Mouse (Mus musculus) lung, adult 2 months (tissue): ENCODE measurements around the gene Cyp4x1. TPM values are rescaled to one million over a fixed set of nuclear protein-coding genes. Genes with fewer than 3 reads are reported as not detected.

ENCODE experiments used
- DNase-seq: peaks from one replicate; pipeline ENCODE4 v3.0.0; 2022
- H3K4me1 ChIP-seq: fragments of 200-500 bp; 2 replicates; pipeline ENCODE4 v1.6.1; 2011; ENCODE audit warnings: low read length; ENCODE audit not compliant: control insufficient read depth, insufficient read depth
- H3K4me3 ChIP-seq: fragments of 200-500 bp; replicated peaks from 2 replicates; pipeline ENCODE3; 2011; ENCODE audit warnings: low read depth, mild to moderate bottlenecking, control low read depth, low read length; ENCODE audit errors: extremely low read depth
- CTCF ChIP-seq: fragments of 200-500 bp; IDR thresholded peaks from 2 replicates; pipeline ENCODE4 v1.5.1; 2011; ENCODE audit warnings: mild to moderate bottlenecking, low read length, control low read depth; ENCODE audit not compliant: insufficient read depth
- POLR2A ChIP-seq: fragments of 200-500 bp; IDR thresholded peaks from 2 replicates; pipeline ENCODE4 v1.6.1; 2011; ENCODE audit warnings: low read depth, mild to moderate bottlenecking, control low read depth, low read length, borderline replicate concordance; ENCODE audit errors: extremely low read depth
- WGBS: fragments of 180-500 bp; shearing (Covaris S2); methylation state at CpG from one replicate; pipeline ENCODE4 v1.1.7; 2018; 5-methylcytosine and 5-hydroxymethylcytosine counted together
- polyA plus RNA-seq: library from polyadenylated mRNA; depleted of rRNA; stranded (reverse); fragments of >200 nt; gene quantifications from 2 replicates; pipeline ENCODE4 v1.2.3, GENCODE M21; 2012; rRNA removed

The Cyp4x1 gene
- polyA plus RNA-seq, 1 experiment: not detected

DNA sequence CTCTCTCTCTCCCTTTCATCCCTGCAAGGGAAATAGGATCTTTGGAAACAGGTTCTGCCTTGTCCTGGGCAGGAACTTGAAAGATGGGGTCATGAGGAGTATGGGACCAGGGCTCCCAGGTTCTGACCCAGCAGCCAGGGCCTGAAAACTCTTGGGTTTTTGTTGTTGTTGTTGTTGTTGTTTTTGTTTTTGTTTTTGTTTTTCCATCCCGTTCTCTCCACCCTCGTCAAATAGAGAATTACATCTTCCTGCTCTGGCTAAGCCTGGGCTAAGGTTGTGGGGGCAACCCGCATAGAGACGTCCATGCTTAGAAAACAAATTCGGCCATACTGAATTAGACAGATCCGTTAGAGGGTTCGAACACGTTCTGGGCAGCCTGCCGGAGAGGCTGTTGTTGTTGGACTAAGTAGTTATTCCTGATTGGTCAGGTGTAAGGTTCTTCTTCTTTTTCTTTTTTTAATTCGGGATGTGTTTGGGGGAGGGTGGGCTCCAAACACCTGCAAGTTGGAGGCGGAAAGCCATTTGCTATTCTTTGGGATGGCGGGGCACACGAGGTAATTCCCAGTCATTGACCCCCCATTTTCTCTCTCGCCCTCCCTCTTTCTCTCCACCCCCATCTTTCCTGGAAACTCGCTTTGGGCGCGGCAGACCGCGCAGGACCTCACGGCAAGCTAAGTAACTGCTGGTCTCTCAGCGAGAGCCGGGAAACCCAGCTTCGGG is 75.0 kb downstream of the Cyp4x1 start:
- peak overlapping the region; percentile 50 for H3K4me3 ChIP-seq
- WGBS: 11% methylated on average over 23 of the region's 23 CpGs
- no peak for DNase-seq
- TF ChIP-seq CTCF (no peak), POLR2A (no peak; the same call in 1 of the 2 replicates)
- peaks cover 3% of the 10 kb centered on the region; the same call in 1 of the 2 replicates for H3K4me1 ChIP-seq

- no peak for TF ChIP-seq CTCF
- peak; percentile 34; the same call in 1 of the 2 replicates for TF ChIP-seq POLR2A
- peak; percentile 47 for DNase-seq
- H3K4me3 ChIP-seq: peak overlapping the region; percentile 61
- H3K4me1 ChIP-seq: peaks cover 3% of the 10 kb centered on the region; the same call in 1 of the 2 replicates
- WGBS: 3% methylated on average over 20 of the region's 20 CpGs
These were observed 75.7 kb downstream of the Cyp4x1 start for GRCm38 (mm10) chr4:115058317-115058761.

DNA sequence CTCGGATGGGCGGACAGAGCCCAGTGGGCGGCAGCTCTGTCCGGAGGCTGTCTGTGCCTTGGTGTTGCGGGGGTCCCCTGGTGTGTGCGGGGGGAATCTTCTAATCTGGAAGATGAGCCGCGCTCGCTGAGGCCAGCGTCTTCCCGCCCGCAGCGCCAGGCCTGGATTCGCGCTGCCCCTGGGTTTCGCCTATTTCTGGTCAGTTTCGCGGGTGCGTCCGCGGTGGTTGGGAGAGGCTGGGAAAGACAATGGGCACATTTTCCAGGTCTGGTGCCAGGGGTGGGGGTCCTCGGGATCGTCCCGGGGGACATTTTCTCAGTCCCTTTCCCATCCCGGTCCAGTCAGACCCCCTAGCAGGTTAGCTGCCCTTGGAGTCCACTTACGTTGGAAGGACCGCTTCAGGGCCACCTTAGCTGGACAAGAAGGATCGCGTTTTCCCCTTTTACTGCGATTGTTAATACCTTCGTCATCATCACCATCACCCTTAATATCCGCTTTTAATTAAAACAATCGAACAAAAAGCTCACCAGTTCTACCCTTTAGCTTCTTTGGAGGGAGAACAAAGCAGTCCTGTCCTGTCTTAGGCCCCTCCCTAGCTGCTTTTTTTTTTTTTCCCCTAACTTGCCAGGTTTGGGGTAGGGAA is 76.3 kb downstream of the Cyp4x1 start:
- TF ChIP-seq POLR2A (no peak), CTCF (no peak)

DNA sequence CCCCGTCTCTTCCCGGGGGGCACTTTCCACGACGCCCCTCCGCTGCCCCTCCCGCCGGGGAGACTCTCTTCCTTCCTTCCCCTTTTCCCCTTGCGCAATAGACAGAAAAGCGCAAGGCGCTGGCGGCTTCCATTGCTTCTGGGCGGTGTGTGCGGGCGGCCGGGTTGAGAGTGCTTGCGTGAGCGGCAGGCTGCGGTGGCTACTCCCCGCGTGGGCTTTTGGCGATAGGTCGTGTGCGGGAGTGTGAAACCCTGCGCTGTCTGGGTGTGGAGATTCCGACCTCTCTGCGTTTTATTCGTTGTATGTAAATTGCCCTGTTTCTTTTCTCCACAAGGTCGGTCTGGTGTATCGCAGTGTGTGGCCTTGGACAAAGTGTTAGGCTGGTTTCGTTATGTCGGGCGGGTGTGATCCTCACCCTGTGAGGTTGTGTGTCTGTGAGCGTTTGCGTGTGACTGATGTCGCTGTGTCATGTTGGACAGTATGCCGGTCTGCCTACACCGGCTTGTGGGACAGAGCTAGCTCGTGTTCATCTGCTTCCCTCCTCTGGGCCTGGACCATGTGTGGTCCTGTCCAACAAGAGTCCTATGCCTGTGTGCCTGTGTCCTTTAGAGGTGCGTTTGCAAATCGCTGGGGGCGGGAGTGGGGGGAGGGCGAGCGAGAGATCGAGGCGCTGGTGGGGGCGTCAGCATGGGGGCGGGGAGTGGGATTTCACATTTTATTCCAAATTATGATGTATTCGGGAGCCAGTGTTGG is 77.0 kb downstream of the Cyp4x1 start:
- TF ChIP-seq POLR2A (peak; percentile 70), CTCF (no peak)
- Histone ChIP-seq H3K4me3 (peak overlapping the region; percentile 75), H3K4me1 (peaks cover 3% of the 10 kb centered on the region)
- 1% methylated on average over 48 of the region's 48 CpGs for WGBS
- DNase-seq: peak; percentile 62

More for the DNA sequence above, 76.3 kb downstream of the Cyp4x1 start:
- peak; percentile 40 for DNase-seq
- peak overlapping the region; percentile 75 for H3K4me3 ChIP-seq
- 3% methylated on average over 33 of the region's 33 CpGs for WGBS
- H3K4me1 ChIP-seq: peaks cover 3% of the 10 kb centered on the region

DNA sequence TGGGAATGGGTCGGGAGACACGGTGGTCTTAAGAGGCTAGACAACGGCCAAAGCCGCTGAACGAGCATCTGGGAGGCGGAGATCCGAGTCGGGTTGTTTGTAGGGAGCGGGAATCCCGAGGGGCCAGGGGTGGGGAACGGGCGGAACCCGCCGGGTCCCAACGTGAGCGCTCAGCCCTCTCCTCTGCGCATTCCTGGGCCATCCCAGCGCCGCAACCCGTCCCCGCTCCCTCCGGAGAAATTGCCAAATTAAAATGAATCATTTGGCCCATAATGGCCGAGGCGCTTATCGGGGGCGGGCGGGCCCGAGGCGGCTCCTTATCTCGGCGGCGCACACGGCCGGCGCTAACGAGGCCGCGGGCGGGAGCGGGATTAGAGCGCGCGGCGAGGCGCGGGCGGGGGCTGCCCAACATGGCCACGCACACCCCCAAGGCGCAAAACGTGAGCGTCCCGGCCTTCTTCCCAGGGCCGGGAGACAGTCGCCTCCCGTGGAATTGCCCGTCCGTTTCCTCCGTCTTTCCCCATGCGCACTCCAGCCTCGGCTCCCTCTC is 77.6 kb downstream of the Cyp4x1 start, which contains the start of gene Tal1:
Tal1 (plus strand) TSS at position 56 of the 550 bp plus-strand sequence.
- peak; percentile 69 for DNase-seq
- 1% methylated on average over 60 of the region's 60 CpGs for WGBS
- H3K4me3 ChIP-seq: peak within 1 kb of the TSS; percentile 75
- H3K4me1 ChIP-seq: peaks cover 3% of the 10 kb centered on the region
- no peak for TF ChIP-seq CTCF
- no peak for TF ChIP-seq POLR2A

Other genes starting within 250 kb of the Cyp4x1 start
- gene Foxd2, start 225.4 kb downstream of the Cyp4x1 start, polyA plus RNA-seq: 0.53 and 0.77 TPM in 2 replicates
- gene Foxe3, start 208.3 kb downstream of the Cyp4x1 start, polyA plus RNA-seq: not detected in 2 replicates
- gene Cmpk1, start 147.0 kb downstream of the Cyp4x1 start, polyA plus RNA-seq: 11.1 and 12.2 TPM in 2 replicates
- 0.26 and 0.28 TPM in 2 replicates for gene Stil, start 134.1 kb downstream of the Cyp4x1 start, polyA plus RNA-seq
- gene Tal1, start 77.9 kb downstream of the Cyp4x1 start, polyA plus RNA-seq: 11.1 and 20.9 TPM in 2 replicates
- gene Pdzk1ip1, start 45.6 kb downstream of the Cyp4x1 start, polyA plus RNA-seq: 126 and 171 TPM in 2 replicates
- not detected in 2 replicates for gene Cyp4a29, start 107.8 kb upstream of the Cyp4x1 start, polyA plus RNA-seq
- 0.14 and 0.49 TPM in 2 replicates for gene Cyp4a12a, start 164.8 kb upstream of the Cyp4x1 start, polyA plus RNA-seq